Mouse (Mus musculus) intestine, embryonic 14.5 days (tissue): ENCODE results near the gene Ppt2. TPM values are rescaled to one million over a fixed set of nuclear protein-coding genes. Genes with fewer than 3 reads are reported as not detected.
A peak's percentile ranks its signal among the peaks of the same experiment; 100 is the strongest.

Experiments used
- ATAC-seq: fragments of 200-750 bp; cut with Nextera tagmentation; replicated peaks from 2 replicates; pipeline ENCODE4 v1.8.0; 2017; ENCODE audit warnings: low read depth, moderate number of reproducible peaks, moderate TSS enrichment, moderate library complexity; ENCODE audit not compliant: low FRiP score, low TSS enrichment
- DNase-seq: peaks from one replicate; pipeline ENCODE4 v3.0.0-alpha.2; 2018; ENCODE audit warnings: low spot score
- H3K27ac ChIP-seq: fragments of 300-500 bp; sonication (generic); 2 replicates; pipeline ENCODE4 v1.5.1; 2014; ENCODE audit warnings: low read depth, mild to moderate bottlenecking, control low read depth
- H3K27me3 ChIP-seq: fragments of 300-500 bp; sonication (generic); replicated peaks from 2 replicates; pipeline ENCODE4 v1.6.1; 2014; ENCODE audit warnings: low read length, control low read depth; ENCODE audit not compliant: control insufficient read depth, insufficient read depth
- H3K36me3 ChIP-seq: fragments of 300-500 bp; sonication (generic); 2 replicates; pipeline ENCODE4 v1.6.1; 2014; ENCODE audit warnings: low read length, control low read depth; ENCODE audit not compliant: control insufficient read depth, insufficient read depth
- H3K4me1 ChIP-seq: fragments of 300-500 bp; sonication (generic); replicated peaks from 2 replicates; pipeline ENCODE4 v1.6.1; 2014; ENCODE audit warnings: low read length, control low read depth, mixed read lengths; ENCODE audit not compliant: control insufficient read depth, insufficient read depth
- H3K4me2 ChIP-seq: fragments of 300-500 bp; sonication (generic); 2 replicates; pipeline ENCODE4 v1.6.1; 2014; ENCODE audit warnings: low read length
- H3K4me3 ChIP-seq: fragments of 300-500 bp; sonication (generic); 2 replicates; pipeline ENCODE4 v1.5.1; 2014; ENCODE audit warnings: low read depth, low read length, control low read depth, mixed read lengths
- H3K9ac ChIP-seq: fragments of 300-500 bp; sonication (generic); 2 replicates; pipeline ENCODE4 v1.6.1; 2014; ENCODE audit warnings: mild to moderate bottlenecking, low read length
- H3K9me3 ChIP-seq: fragments of 300-500 bp; sonication (generic); 2 replicates; pipeline ENCODE4 v1.6.1; 2016; ENCODE audit warnings: low read length, control low read depth; ENCODE audit not compliant: control insufficient read depth
- WGBS: fragments of 180-500 bp; shearing (Covaris S2); extraction: QIAGEN DNeasy Blood & Tissue Kit; methylation state at CpG from one replicate; pipeline ENCODE4 v1.1.7; 2014; 5-methylcytosine and 5-hydroxymethylcytosine counted together
- polyA plus RNA-seq: library from polyadenylated mRNA; unstranded; fragments of >200 nt; fragmentation: Nextera tagmentation; extraction: Ambion mirVana; gene quantifications from 2 replicates; pipeline ENCODE4 v1.2.1, GENCODE M21; 2014

Gene Ppt2
- polyA plus RNA-seq, 1 experiment from 2014 or later: 34.8 TPM

DNA sequence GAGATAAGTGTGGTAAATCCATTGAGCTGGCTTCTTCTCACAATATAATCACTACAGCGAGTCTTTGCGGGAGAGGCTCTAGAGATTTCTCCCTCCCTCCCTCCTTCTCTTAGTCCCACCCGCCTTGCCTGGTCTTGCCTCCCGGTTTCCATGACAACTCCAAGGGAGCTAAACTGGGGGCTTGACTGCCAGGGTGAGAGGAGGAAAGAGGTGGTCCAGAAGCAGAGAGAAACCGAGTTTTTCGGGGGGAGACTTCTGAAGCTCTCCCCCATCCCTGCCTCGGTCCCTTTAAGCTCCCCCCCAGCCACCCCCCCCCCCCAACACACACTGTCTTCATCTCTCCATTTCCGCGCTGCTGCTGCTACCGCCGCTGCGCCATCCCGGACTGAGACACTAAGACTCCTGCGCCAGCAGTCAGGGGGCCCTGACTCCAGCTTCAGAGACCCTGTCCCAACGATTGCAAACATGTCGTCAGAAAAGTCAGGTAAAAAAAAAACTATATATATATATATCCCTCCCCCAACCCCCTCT is 976 bp upstream of the Ppt2 start, which contains the start of gene Prrt1:
Gene Prrt1 (plus strand): TSS at position 313 of the 531 bp plus-strand sequence.
- no peaks in the 10 kb centered on the region for H3K9me3 ChIP-seq
- WGBS: 4% methylated on average over 16 of the region's 16 CpGs
- ATAC-seq: no peak
- H3K9ac ChIP-seq: peak within 1 kb of the TSS; percentile 70
- no peak for DNase-seq
- H3K4me2 ChIP-seq: peak within 1 kb of the TSS; percentile 76
- H3K4me1 ChIP-seq: peaks cover 45% of the 10 kb centered on the region
- peak within 1 kb of the TSS; percentile 71 for H3K4me3 ChIP-seq
- H3K36me3 ChIP-seq: 0 out of 2 replicates have a peak, but pooled peaks cover 8% of the 10 kb centered on the region
- peaks cover 36% of the 10 kb centered on the region for H3K27me3 ChIP-seq
- H3K27ac ChIP-seq: peak within 1 kb of the TSS; percentile 95

DNA sequence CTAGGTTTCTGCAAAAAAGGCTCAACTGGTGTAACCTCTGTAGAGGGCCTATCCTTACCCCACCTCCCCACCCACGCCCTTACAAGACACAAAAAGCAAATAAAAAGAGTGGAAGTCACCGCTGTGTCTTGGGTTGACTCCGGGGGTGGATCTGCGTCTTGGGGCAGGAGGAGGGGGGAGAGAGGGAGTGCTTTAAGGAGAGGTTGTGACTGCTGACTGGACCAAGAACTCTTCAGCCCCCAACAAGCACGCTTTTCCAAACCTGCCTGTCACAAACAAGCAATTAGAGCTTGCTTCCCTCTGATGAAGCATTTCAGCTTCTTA is 296 bp upstream of the Ppt2 start:
- Histone ChIP-seq H3K9me3 (no peaks in the 10 kb centered on the region), H3K4me2 (peak overlapping the region; percentile 76), H3K9ac (peak overlapping the region; percentile 70), H3K27ac (peak overlapping the region; percentile 95), H3K4me3 (peak overlapping the region; percentile 71), H3K4me1 (peaks cover 45% of the 10 kb centered on the region), H3K36me3 (peaks cover 8% of the 10 kb centered on the region; the same call in 1 of the 2 replicates), H3K27me3 (peaks cover 36% of the 10 kb centered on the region)
- 26% methylated on average over 5 of the region's 5 CpGs for WGBS
- no peak for DNase-seq
- no peak for ATAC-seq

DNA sequence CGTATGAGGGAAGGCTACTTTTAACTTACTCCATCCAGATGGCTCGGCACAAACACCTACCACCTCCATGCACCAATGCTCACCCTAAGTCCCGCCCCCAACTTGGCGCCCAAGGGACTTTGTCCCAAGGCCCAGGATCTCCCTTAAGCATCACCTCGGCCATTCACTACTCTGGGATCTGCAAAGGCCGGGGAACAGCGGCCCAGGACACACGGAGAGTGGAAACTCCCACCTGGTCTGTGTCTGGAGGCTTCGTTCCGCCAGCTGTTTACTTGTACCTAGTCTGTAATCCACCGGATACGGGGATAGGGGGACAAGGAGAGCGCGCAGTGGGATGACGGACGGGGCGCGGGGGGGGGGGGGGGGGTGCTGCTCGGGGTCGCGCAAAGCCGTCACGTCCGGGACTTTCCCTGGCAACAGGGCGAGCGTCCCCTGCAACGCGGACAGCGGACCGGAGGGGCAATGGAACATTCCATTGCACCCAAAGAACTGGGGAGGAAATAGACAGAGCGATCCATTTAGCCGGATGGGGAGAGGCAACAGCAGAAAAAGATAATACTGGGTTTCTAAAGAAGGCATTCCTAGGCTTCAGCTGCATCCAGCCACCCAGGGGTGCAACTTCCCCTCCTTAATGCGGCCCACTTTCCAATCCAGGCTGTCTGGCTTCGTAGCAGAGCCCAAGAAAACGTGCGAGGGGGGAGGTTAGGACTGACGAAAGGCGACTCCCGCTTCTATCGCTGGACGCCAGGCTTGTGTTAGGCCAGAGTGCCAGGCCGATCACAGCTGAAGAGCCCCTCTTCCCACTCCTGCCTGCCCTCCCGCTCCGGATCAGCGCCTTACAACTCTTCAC is 992 bp downstream of the Ppt2 start:
- peak overlapping the region; percentile 95 for H3K27ac ChIP-seq
- peak; percentile 73 for ATAC-seq
- no peaks in the 10 kb centered on the region for H3K9me3 ChIP-seq
- H3K27me3 ChIP-seq: peaks cover 31% of the 10 kb centered on the region
- H3K4me2 ChIP-seq: peak overlapping the region; percentile 76
- peak overlapping the region; percentile 71 for H3K4me3 ChIP-seq
- peaks cover 45% of the 10 kb centered on the region for H3K4me1 ChIP-seq
- under 1% methylated on average over 41 of the region's 45 CpGs for WGBS
- peak overlapping the region; percentile 70 for H3K9ac ChIP-seq
- peak; percentile 93 for DNase-seq
- peaks cover 19% of the 10 kb centered on the region for H3K36me3 ChIP-seq

DNA sequence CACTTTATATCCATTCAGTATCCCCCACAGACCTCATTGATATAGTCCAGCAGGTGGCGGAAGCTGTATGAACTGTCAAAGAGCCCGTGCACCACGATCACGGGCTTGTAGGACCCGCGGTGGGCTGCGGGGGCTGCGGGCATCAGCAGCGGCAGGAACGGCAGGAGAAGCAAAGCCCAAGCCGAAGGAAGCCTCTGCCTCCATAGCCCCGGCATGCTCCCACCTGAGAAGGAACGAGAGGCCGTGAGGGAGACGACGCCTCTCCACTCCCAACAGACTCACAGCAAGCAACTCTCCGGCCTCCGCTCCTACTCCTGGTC is 1.6 kb downstream of the Ppt2 start:
- ATAC-seq (peak; percentile 43; the same call in 1 of the 2 replicates), DNase-seq (no peak)
- Histone ChIP-seq H3K4me1 (peaks cover 39% of the 10 kb centered on the region), H3K27me3 (peaks cover 25% of the 10 kb centered on the region), H3K9ac (peak overlapping the region; percentile 51), H3K4me3 (peak overlapping the region; percentile 71), H3K36me3 (peaks cover 25% of the 10 kb centered on the region), H3K9me3 (no peaks in the 10 kb centered on the region), H3K27ac (peak overlapping the region; percentile 95), H3K4me2 (peak overlapping the region; percentile 76)
- WGBS: under 1% methylated on average over 18 of the region's 18 CpGs

DNA sequence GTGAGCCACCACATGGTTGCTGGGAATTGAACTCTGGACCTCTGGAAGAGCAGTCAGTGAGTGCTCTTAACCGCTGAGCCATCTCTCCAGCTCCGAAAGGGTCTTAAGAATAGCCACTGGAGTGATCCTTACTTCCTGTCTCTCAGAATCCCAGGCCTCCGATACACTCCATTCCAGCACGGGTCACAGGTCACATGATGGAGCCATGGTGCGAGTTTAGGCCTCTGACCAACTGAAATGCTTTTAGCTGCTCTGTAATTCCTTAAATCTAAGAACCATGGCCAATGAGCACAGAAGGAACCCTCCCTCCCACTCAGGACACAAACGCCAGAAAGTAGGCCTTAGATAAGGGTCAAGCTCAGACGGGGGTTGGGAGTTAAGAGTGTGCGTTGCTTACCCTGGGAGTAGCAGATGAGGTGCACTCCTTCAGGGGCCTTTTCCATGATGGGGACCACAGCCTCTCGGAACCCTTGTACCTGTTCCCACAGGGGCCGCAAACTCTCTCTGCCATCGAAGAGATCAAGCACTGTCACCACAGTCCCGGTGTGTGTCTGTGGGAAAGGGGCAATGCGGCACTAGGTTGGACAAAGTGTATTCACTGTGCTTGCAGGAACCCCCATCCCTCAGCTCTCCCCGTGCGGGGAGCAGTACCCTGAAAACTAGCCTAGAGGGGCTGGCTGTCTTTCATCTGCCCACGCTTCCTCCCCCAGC is 2.1 kb downstream of the Ppt2 start:
- H3K36me3 ChIP-seq: peaks cover 27% of the 10 kb centered on the region
- DNase-seq (no peak), ATAC-seq (no peak)
- peak overlapping the region; percentile 95 for H3K27ac ChIP-seq
- peaks cover 34% of the 10 kb centered on the region for H3K4me1 ChIP-seq
- no peaks in the 10 kb centered on the region for H3K9me3 ChIP-seq
- peak overlapping the region; percentile 76 for H3K4me2 ChIP-seq
- H3K4me3 ChIP-seq: peak overlapping the region; percentile 71
- H3K9ac ChIP-seq: peak overlapping the region; percentile 51
- peaks cover 20% of the 10 kb centered on the region for H3K27me3 ChIP-seq
- 51% methylated on average over 16 of the region's 16 CpGs for WGBS

DNA sequence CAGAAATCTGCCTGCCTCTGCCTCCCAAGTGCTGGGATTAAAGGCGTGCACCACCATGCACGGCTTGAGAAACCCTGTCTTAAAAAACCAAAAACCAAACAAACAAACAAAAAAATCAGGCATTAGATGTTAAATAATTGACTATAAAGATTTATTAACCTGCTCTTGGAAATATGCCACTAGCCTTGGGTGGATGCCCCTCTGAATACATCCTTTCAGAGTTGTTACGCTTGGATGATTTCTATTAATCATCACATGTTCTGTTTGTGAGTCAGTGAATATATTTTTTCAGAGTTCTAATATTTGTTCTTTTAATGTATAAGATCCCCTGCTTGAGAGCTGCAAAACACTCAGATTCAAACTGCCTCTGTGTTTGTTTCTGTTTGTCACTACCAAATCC is 3.3 kb downstream of the Ppt2 start:
- Histone ChIP-seq H3K9me3 (no peaks in the 10 kb centered on the region), H3K4me1 (peaks cover 25% of the 10 kb centered on the region), H3K4me2 (no peak overlapping the region), H3K9ac (no peak overlapping the region), H3K27ac (no peak overlapping the region), H3K4me3 (no peak overlapping the region), H3K36me3 (peaks cover 35% of the 10 kb centered on the region), H3K27me3 (peaks cover 7% of the 10 kb centered on the region)
- DNase-seq (no peak), ATAC-seq (no peak)
- 87% methylated on average over 3 of the region's 3 CpGs for WGBS

DNA sequence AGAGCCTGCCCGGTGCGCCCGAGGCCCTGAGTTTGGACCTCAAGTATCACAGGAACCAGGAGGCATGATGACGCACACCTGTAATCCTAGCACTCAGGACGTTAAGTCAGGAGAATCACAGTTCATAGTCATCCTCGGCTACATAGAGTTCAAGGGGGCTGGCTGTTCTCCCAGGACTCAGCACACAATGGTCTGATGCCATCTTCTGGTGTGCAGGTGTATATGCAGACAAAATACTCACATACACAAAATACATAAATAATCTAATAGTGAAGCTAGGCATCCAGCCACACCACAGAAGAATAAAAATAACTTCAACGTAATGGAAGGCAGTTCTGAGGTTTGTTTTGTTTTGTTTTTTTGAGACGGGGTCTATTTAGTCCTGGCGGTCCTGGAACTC is 5.1 kb downstream of the Ppt2 start:
- H3K4me3 ChIP-seq: no peak overlapping the region
- H3K9ac ChIP-seq: no peak overlapping the region
- peaks cover 43% of the 10 kb centered on the region for H3K36me3 ChIP-seq
- H3K9me3 ChIP-seq: no peaks in the 10 kb centered on the region
- H3K4me1 ChIP-seq: peaks cover 8% of the 10 kb centered on the region
- no peak overlapping the region for H3K4me2 ChIP-seq
- H3K27me3 ChIP-seq: no peaks in the 10 kb centered on the region
- DNase-seq: no peak
- ATAC-seq: no peak
- WGBS: 81% methylated on average over 9 of the region's 9 CpGs
- no peak overlapping the region for H3K27ac ChIP-seq

DNA sequence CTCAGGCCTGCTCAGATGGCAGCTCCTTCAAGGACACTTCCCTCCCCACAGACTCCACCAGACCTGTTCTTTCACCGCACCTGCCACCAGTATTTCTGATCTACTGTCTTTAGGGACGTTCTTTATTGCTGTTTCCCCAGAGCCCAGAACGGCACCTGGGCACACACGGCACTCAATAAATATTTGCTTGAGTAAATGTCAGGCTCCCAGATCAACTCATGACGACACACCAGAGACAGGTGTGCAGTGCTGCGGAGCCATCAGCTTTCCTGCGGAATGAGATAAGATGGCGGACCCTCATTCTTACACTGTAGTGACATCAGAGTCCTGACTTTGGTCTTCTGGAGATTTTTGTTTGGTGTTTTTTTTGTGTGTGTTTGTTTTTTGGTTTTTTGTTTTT is 7.3 kb downstream of the Ppt2 start:
- Histone ChIP-seq H3K4me1 (peaks cover under 1% of the 10 kb centered on the region; the same call in 1 of the 2 replicates), H3K4me2 (no peak overlapping the region), H3K9ac (no peak overlapping the region), H3K27me3 (no peaks in the 10 kb centered on the region), H3K9me3 (no peaks in the 10 kb centered on the region), H3K27ac (no peak overlapping the region), H3K4me3 (no peak overlapping the region), H3K36me3 (peaks cover 55% of the 10 kb centered on the region)
- ATAC-seq (no peak), DNase-seq (no peak)
- 80% methylated on average over 8 of the region's 8 CpGs for WGBS
